Mouse (Mus musculus) right cerebral cortex, postnatal 14 days (tissue): ENCODE results near the gene Serpina3c.
"Not testable (repeated sequence)": the region's sequence is repeated elsewhere in the genome, so short reads cannot be mapped to it uniquely, and the experiment has no call there.

Source experiments
- DNase-seq: peaks from one replicate; pipeline ENCODE4 v3.0.0; 2022

Gene Serpina3c

GRCm38 (mm10) chr12:104153656-104154055, at the start of gene Serpina3c:
Serpina3c (minus strand) TSS chr12:104153870.
- no peak for DNase-seq

GRCm38 (mm10) chr12:104190852-104191251, 37.2 kb upstream of the Serpina3c start:
- no peak for DNase-seq

- DNase-seq, result no peak
Measured at GRCm38 (mm10) chr12:104189246-104189645, 35.6 kb upstream of the Serpina3c start.

- DNase-seq, result no peak
Measured at GRCm38 (mm10) chr12:104186041-104186581, 32.4 kb upstream of the Serpina3c start.

GRCm38 (mm10) chr12:104185046-104185445, 31.4 kb upstream of the Serpina3c start:
- no peak for DNase-seq

GRCm38 (mm10) chr12:104178987-104179386, 25.3 kb upstream of the Serpina3c start:
- no peak for DNase-seq

GRCm38 (mm10) chr12:104178577-104178976, 24.9 kb upstream of the Serpina3c start:
- no peak for DNase-seq

GRCm38 (mm10) chr12:104175636-104176035, 22.0 kb upstream of the Serpina3c start:
- DNase-seq, result no peak

- no peak for DNase-seq
Measured at GRCm38 (mm10) chr12:104174747-104175146, 21.1 kb upstream of the Serpina3c start.

GRCm38 (mm10) chr12:104153041-104153645, 527 bp downstream of the Serpina3c start:
- DNase-seq, result no peak

- no peak for DNase-seq
Measured at GRCm38 (mm10) chr12:104151989-104152388, 1.7 kb downstream of the Serpina3c start.

GRCm38 (mm10) chr12:104145571-104145970, 8.1 kb downstream of the Serpina3c start:
- no peak for DNase-seq

GRCm38 (mm10) chr12:104143286-104143685, 10.4 kb downstream of the Serpina3c start:
- DNase-seq, result no peak

- DNase-seq, result no peak
Measured at GRCm38 (mm10) chr12:104142427-104142826, 11.2 kb downstream of the Serpina3c start.

- no peak for DNase-seq
Measured at GRCm38 (mm10) chr12:104141506-104141905, 12.2 kb downstream of the Serpina3c start.

- no peak for DNase-seq
Measured at GRCm38 (mm10) chr12:104140543-104141103, 13.0 kb downstream of the Serpina3c start.

- no peak for DNase-seq
Measured at GRCm38 (mm10) chr12:104138216-104138615, 15.5 kb downstream of the Serpina3c start.

- DNase-seq, result no peak
Measured at GRCm38 (mm10) chr12:104131041-104131440, 22.6 kb downstream of the Serpina3c start.

- DNase-seq, result no peak
Measured at GRCm38 (mm10) chr12:104127696-104128095, 26.0 kb downstream of the Serpina3c start, which contains the start of gene Serpina3b. Serpina3b (plus strand) TSS chr12:104127996.

GRCm38 (mm10) chr12:104125021-104125560, 28.6 kb downstream of the Serpina3c start:
- no peak for DNase-seq

- DNase-seq, result no peak
Measured at GRCm38 (mm10) chr12:104123996-104124395, 29.7 kb downstream of the Serpina3c start.

- no peak for DNase-seq
Measured at GRCm38 (mm10) chr12:104123097-104123496, 30.6 kb downstream of the Serpina3c start.

- no peak for DNase-seq
Measured at GRCm38 (mm10) chr12:104114921-104115579, 38.6 kb downstream of the Serpina3c start.

- not testable (repeated sequence) for DNase-seq
Measured at GRCm38 (mm10) chr12:104112333-104112732, 41.3 kb downstream of the Serpina3c start, which contains the start of gene Serpina3a. Serpina3a (plus strand) TSS chr12:104112724.
